Mouse (Mus musculus) frontal cortex, adult 2 months (tissue): Measurements from ENCODE around the gene Mb. TPM values are rescaled to one million over a fixed set of nuclear protein-coding genes. Genes with fewer than 3 reads are reported as not detected.
A peak's percentile ranks its signal among the peaks of the same experiment; 100 is the strongest.

Experiments used
- DNase-seq, 2 experiments: peaks; one replicate each; pipeline ENCODE4 v3.0.0; 2022; ENCODE audit warnings: low spot score in 1 of 2; ENCODE audit errors: extremely low spot score in 1 of 2
- polyA plus RNA-seq: library from polyadenylated mRNA; depleted of rRNA; stranded (reverse); fragments of >200 nt; gene quantifications from 2 replicates; pipeline ENCODE4 v1.2.3, GENCODE M21; 2012; rRNA removed

Mb gene
- 0.28 and 1.2 TPM in 2 replicates for polyA plus RNA-seq

GRCm38 (mm10) chr15:77050570-77050969, at the start of gene Mb:
Gene Mb, minus strand, starts transcription at chr15:77050670.
- no peak for DNase-seq

DNA sequence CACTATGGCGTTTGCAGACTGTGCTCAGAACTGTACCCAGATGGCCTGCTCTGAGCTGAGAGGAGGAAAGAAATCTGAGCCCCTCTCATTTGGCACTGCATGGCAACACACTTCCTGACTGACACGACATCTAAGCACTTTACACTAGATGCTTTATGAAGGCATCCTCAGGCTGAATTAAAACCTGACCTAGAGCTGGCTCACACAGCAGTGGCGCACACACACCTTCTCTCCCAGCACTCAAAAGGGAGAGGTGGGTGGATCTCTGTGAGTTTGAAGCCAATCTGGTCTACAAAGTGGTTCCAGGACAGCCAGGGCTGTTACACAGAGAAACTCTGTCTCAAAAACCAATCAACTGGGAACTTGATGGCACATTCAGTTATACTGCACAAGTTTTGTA, 49.3 kb upstream of the Mb start:
- DNase-seq = no peak

DNA sequence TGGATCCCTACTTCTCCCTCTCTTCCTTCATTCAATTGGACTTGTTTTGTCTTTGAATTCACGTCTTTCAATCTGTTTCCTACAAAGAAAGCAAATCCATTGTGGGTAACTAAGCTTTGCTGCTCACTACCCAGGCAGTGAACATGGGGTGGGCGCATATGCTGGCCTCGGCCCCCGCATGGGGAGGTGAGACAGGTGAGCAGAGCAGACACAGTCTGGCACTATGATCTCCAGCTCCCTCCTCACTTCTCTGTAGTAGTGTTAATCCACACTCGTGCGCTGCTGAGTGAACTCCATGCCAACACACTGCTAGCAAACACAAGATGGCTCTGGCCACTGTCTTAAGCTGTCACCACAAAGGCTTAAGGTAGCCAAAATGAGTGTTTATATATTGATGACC, 46.9 kb upstream of the Mb start:
- DNase-seq = no peak

GRCm38 (mm10) chr15:77095216-77095615, 44.7 kb upstream of the Mb start:
- DNase-seq = no peak

DNA sequence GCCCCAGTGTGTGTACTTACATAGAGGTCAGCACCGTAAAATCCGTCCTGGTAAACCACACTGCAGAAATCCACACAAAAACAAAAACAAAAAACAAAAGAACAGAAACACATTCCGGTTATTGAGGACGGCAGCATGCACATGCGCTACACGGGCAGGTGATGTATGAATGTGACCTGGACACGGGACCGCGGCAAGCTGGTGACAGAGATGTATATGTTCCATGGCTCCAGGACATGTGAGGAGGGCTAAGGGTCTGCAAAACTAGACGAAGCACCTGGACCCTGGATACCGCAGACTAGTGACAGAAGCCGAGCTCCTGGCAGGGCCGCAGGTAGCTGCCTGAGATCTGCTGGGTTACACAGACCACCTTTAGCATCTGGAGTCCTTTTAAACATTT, 44.0 kb upstream of the Mb start:
- DNase-seq = no peak

GRCm38 (mm10) chr15:77091394-77091793, 40.9 kb upstream of the Mb start:
- no peak for DNase-seq

DNA sequence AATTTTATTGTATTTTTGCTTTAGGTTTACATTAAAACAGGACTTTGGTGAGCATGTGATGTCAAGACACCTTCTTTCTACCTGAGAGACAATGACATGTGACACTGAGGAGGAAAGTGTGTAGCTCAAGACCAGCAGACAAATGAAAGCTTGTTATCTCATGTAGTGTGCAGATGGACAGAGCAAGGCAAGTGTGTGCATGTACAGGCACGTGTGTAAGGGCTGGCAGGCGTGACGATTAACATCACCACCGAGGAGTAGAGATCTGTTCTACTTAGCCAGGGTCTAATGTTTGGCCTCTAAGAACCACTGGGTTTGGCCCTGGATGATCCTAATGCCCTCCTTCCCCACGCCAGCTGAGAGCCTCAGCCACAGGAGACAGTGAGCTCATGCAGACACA, 40.1 kb upstream of the Mb start:
- no peak for DNase-seq

DNA sequence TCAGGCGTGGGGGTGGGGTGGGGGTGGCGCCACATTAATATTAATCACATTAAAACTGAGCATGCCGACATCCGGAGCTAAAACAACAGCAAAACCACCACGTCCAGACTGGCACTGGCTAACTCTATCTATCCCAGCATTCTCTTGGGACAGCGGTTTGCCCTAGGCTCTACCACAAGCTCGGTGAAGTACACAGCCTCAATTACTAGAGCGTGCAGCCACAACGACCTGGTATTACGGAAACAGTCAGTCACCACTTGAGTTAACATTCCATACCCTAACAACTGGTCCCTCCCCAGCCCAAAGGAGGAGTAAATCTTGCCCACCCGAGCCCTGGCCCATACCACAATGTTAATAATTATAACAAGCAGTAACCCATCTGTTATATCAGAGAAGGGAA, 38.8 kb upstream of the Mb start:
- DNase-seq = no peak

- no peak for DNase-seq
Observed at GRCm38 (mm10) chr15:77086488-77086887, 36.0 kb upstream of the Mb start.

DNA sequence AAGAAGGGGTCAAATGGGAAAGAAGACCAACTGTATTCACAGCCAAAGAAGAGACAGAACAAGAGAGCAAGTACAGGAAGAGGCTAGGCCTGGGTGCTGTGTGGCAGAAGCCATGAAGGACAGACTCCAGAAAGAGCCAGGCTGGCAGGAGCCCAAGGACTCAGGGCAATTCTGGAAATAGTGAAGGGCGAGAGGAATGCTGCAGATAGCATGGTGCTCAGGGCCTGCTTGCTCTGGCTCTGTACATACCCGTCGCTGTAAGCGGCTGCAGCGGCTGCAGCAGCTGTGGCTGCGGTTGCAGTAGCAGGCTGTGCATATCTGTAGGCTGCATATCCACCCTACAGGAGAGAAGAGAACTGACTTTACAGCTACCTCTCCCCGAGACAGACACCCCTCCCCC, 35.3 kb upstream of the Mb start:
- DNase-seq = no peak

DNA sequence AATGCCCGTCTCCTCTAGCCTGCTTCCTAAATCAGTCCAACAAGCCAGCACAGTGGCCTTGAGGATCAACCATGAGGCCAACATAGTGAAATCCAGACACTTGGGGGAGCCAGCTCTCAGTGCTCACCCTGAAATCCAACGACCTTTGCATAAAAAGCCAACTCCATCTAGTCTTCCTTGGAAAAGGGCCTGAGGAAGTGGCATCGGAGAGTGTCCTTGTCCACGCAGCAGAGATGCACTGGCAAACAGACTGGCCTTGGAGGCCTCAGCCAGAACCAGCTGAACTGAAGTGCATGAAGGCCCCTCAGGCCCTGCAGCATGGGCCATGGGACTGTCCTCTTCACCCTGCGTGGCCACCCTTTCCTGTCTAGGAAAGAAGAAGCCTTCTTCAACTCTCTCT, 31.0 kb upstream of the Mb start:
- DNase-seq = no peak

DNA sequence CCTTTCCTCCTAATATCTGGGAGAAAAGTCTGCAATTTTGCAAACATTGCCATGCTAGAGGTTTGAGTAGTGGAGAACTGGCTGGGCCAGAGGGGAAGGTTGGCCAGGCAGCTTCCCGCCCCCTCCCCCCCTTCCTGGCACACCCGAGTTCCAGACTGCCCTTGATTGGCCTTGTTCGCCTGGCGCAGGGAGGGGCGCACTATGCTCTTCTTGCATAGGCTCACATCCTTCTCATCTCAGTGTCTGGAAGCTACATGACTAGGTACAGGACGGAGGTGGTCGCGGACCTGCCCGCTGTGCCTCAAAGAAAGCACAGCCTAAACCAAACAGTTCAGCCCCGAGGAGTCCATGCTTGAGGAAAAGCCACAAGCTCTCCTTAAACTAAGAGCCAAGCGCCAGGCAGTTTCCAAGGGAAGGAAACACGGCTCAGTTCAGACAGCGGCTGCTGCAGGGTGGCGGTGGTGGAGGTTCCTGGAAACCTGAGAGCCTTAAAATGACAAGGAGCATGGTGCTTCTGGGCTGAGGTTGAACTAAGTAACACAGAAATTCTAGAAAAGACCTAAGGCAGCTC, 30.3 kb upstream of the Mb start:
- no peak for DNase-seq

DNA sequence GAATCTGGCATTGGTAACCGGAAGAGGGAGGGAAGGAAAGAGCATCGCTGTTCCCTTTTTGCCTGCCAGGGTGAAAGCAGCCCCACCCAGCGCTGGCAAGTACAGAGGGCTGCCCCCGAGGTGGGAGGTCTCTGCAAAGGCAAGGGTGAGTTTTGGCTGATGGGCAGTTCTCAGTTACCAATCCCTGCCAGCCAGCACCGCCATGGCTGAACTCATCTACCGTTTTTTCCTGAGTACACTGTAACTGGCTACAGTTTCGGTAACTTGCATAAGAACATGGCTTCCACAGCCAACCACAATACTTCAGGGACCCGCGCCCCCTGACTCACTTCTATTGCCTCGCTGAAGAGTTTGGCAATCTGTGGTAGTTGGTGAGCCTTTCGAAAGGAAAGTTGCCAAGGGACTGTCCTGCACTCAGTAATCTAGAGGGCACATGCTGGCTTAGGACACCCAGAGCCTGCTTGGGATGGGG, 29.5 kb upstream of the Mb start:
- DNase-seq = no peak

GRCm38 (mm10) chr15:77079256-77079822, 28.9 kb upstream of the Mb start:
- no peak for DNase-seq

DNA sequence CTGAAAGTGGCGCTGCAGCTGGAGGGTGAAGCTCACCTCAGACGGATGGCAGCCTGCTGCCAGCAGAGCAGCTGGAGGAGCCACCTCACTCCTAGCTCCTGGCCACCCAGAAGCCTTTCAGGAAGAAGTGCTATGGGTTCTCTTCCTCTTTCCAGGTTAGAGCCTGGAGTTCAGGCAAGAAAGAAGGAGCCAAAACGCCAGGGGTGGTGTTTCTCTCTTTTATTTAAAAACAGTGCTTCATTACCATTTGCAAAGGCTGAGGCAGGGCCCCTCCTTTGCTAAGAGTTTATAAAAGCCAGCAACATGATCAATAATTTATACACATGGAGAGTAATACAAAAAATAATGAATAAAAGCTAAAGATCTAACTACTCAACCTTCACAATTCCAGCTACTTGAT, 28.3 kb upstream of the Mb start:
- no peak for DNase-seq

- DNase-seq = no peak
Observed at GRCm38 (mm10) chr15:77077906-77078305, 27.4 kb upstream of the Mb start.

DNA sequence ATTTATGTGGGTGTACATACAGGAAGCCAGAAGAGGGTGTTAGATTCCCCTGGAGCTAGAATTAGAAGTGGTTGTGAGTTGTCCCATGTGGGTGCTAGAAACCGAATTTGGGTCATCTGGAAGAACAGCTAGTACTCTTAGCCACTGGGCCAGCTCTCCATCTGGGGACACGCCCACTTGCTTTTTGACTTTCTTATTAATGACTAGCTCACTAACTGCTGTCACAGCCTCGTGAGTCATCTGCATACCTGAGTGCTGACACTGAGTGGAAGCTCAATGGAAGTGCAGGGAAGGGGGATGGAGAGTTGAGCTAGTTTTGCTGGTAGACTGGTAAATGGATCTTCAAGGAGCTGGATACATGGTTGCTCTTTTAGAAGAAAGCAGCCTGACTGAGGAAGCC, 26.1 kb upstream of the Mb start:
- peak in 1 of 2 experiments; percentile 63 for DNase-seq

DNA sequence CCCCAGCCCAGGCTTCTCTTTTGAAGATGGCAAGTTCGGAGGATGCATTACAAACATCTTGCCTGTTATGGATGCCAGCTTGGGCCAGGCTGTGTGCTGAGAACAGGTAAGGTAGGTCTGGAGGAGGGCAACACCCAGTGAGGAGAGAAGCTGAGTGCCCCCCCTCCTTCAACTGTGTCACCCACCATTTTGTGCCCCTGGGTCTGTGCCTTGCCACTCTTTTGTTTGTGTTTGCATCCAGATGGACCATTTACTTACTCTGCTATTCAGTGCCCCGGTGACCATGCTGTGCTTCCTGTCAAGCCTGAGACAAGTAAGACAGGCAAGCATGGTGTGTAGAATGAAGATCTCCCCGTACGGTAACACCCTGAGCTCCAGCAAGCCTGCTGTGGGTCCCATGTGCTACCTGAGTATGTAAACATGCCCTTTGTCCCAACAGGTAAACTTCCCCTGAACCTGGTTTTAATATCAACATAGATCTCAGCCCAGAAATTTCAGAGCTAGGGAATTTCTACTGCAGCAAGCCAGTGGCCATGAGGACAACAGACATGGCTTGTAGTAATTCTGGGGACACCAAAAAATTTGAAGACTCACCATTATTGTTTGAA, 22.2 kb upstream of the Mb start:
- DNase-seq = no peak

- DNase-seq = no peak
Observed at GRCm38 (mm10) chr15:77071501-77071900, 21.0 kb upstream of the Mb start.

DNA sequence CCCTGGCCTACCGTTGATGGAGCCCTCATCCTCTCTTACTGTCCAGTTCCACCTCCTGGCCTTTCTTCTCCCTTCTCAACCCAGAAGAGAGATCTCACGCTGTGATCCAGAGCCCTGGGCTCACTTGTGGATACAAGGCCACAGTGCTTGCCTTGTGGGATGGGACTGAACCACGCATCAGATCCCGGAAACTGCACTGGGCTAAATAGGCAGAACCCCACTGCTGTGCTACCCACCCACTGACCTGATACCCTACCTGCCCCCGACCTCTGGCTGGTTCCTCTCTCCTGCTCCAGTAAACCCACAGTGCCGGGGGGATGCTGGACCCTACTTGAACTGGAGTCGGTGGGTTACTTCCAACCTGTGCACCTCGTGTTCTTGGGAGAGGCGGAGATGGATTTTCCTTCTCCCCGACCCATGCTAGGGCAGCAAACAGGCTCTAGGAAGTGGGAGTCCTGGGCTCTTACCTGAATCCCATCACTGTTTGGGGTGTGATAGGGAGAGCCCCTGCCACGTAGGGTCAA, 20.3 kb upstream of the Mb start:
- DNase-seq = no peak

DNA sequence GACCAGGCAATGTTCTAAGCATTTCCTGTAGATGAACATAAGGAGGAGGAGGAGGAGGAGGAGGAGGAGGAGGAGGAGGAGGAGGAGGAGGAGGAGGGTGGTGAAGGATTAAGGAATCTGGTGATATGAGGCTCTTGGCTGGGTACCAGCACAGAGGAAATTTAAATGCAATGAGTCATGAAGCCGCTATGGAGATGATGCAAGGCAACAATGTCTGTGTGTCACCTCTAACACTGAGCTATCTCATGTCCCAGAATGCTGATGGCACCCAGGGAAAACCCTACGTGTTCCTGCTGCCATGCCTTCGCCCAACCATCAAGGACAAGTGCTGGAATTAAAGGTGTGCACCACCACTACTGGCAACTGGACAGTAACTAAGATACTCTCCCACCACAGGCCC, 18.5 kb upstream of the Mb start:
- DNase-seq = peak; percentile 59 to 85

DNA sequence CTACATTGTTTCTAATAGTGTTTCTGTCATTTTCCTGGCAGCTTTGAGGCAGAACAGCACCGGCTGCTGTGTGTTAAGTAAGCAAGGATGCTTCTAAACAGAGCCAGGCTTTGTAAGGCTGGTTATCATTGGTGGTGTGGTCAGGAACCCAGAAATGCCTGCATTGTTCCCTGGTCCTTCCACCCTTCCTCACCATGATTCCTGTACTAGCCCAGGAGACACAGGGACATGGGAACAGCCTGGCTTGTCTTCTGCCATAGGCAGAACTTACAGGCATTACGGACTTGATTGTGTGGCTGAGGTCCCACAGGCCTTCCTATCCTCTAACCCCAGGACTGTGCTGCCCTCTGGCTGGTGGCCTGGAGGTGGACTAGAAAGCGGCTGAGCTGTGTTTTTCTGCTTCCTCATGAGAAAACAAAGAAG, 18.0 kb upstream of the Mb start:
- no peak for DNase-seq
